Mouse (Mus musculus) testis, adult 2 months (tissue): ENCODE data around the gene Ak3.

Experiments used
- CTCF ChIP-seq: fragments of 200-500 bp; IDR thresholded peaks from 2 replicates; pipeline ENCODE4 v1.5.1; 2012; ENCODE audit warnings: low read depth, mild to moderate bottlenecking, inconsistent platforms, low read length, moderate library complexity; ENCODE audit not compliant: control insufficient read depth, insufficient read depth, insufficient replicate concordance
- POLR2A ChIP-seq: fragments of 200-500 bp; IDR thresholded peaks from 2 replicates; pipeline ENCODE4 v1.6.1; 2012; ENCODE audit warnings: low read depth, mild to moderate bottlenecking, inconsistent platforms, low read length, moderate library complexity; ENCODE audit not compliant: control insufficient read depth

DNA sequence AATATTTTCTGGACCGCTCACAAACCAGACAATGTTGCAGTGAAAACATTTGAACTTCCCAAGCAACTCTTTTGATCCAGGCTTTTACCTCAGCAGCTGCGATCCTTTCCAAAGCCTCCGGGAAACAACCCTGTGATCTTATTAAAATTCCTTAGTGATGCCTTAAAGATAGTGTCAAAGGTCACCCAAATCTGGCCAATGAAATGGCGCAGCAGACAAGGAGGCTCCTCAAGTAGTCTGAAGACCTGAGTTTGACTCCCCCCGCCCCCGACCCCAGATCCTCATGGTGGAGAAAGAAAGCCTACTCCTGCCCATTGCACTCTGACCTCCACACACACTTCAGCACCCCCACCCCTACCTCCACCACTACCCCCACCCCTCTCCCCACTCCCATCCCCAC, 12.5 kb upstream of the Ak3 start:
- TF ChIP-seq CTCF (no peak), POLR2A (no peak)
